Mouse (Mus musculus): ENCODE data around the gene Olfr104-ps.

Olfr104-ps gene

GRCm38 (mm10) chr17:37359282-37359681, at the start of gene Olfr104-ps:
TSS of gene Olfr104-ps (plus strand) at chr17:37359582.
- DNase-seq (ENCODE audit: low read depth, low spot score): no peak

GRCm38 (mm10) chr17:37310146-37310699, 49.2 kb upstream of the Olfr104-ps start:
- DNase-seq (ENCODE audit: low read depth, low spot score): no peak

- no peak for DNase-seq (ENCODE audit: low read depth, low spot score)
These were observed 42.4 kb upstream of the Olfr104-ps start, which contains the start of gene Olfr102 for GRCm38 (mm10) chr17:37316954-37317353. TSS of gene Olfr102 (minus strand) at chr17:37317054.

GRCm38 (mm10) chr17:37339598-37339997, 19.8 kb upstream of the Olfr104-ps start, which contains the start of gene Olfr103:
TSS of gene Olfr103 (minus strand) at chr17:37339698.
- DNase-seq (ENCODE audit: low read depth, low spot score): no peak

GRCm38 (mm10) chr17:37378733-37379132, 19.4 kb downstream of the Olfr104-ps start, which contains the start of gene Olfr105-ps:
TSS of gene Olfr105-ps (plus strand) at chr17:37379033.
- no peak for DNase-seq (ENCODE audit: low read depth, low spot score)

- no peak for DNase-seq (ENCODE audit: low read depth, low spot score)
These were observed 30.7 kb downstream of the Olfr104-ps start, which contains the start of gene Olfr106-ps for GRCm38 (mm10) chr17:37390093-37390492. TSS of gene Olfr106-ps (plus strand) at chr17:37390393.

GRCm38 (mm10) chr17:37398926-37399325, 39.5 kb downstream of the Olfr104-ps start, which contains the start of gene Olfr107:
TSS of gene Olfr107 (plus strand) at chr17:37399226.
- no peak for DNase-seq (ENCODE audit: low read depth, low spot score)

GRCm38 (mm10) chr17:37413380-37413779, 54.0 kb downstream of the Olfr104-ps start:
- no peak for DNase-seq (ENCODE audit: low read depth, low spot score)
